Mouse (Mus musculus) midbrain, embryonic 10.5 days (tissue): ENCODE results near the gene 1600002K03Rik. TPM values are rescaled to one million over a fixed set of nuclear protein-coding genes. Genes with fewer than 3 reads are reported as not detected.
"Not testable (repeated sequence)": the region's sequence is repeated elsewhere in the genome, so short reads cannot be mapped to it uniquely, and the experiment has no call there.

Source experiments
- DNase-seq: peaks from one replicate; pipeline ENCODE4 v3.0.0-alpha.2; 2017; ENCODE audit warnings: low spot score
- H3K27ac ChIP-seq: fragments of 300-500 bp; sonication (generic); replicated peaks from 2 replicates; pipeline ENCODE4 v1.5.1; 2016; ENCODE audit warnings: mild to moderate bottlenecking
- H3K27me3 ChIP-seq: fragments of 300-500 bp; sonication (generic); 2 replicates; pipeline ENCODE4 v1.6.1; 2016; ENCODE audit warnings: low read depth, mild to moderate bottlenecking; ENCODE audit not compliant: poor library complexity, severe bottlenecking
- H3K36me3 ChIP-seq: fragments of 300-500 bp; sonication (generic); 2 replicates; pipeline ENCODE4 v1.6.1; 2016; ENCODE audit warnings: mild to moderate bottlenecking, moderate library complexity
- H3K4me1 ChIP-seq: fragments of 300-500 bp; sonication (generic); 2 replicates; pipeline ENCODE4 v1.6.1; 2016
- H3K4me3 ChIP-seq: fragments of 300-500 bp; sonication (generic); 2 replicates; pipeline ENCODE4 v1.5.1; 2016; ENCODE audit warnings: mild to moderate bottlenecking, moderate library complexity
- H3K9me3 ChIP-seq: fragments of 300-500 bp; sonication (generic); replicated peaks from 2 replicates; pipeline ENCODE4 v1.6.1; 2016; ENCODE audit warnings: mild to moderate bottlenecking
- WGBS: fragments of 180-500 bp; shearing (Covaris S2); methylation state at CpG from one replicate; pipeline ENCODE4 v1.1.7; 2016; 5-methylcytosine and 5-hydroxymethylcytosine counted together
- polyA plus RNA-seq: library from polyadenylated mRNA; unstranded; fragments of >200 nt; fragmentation: Nextera tagmentation; extraction: Ambion mirVana; gene quantifications from 2 replicates; pipeline ENCODE4 v1.2.1, GENCODE M21; 2016

Gene 1600002K03Rik
- polyA plus RNA-seq, 1 experiment from 2014 or later, result 11.2 TPM

DNA sequence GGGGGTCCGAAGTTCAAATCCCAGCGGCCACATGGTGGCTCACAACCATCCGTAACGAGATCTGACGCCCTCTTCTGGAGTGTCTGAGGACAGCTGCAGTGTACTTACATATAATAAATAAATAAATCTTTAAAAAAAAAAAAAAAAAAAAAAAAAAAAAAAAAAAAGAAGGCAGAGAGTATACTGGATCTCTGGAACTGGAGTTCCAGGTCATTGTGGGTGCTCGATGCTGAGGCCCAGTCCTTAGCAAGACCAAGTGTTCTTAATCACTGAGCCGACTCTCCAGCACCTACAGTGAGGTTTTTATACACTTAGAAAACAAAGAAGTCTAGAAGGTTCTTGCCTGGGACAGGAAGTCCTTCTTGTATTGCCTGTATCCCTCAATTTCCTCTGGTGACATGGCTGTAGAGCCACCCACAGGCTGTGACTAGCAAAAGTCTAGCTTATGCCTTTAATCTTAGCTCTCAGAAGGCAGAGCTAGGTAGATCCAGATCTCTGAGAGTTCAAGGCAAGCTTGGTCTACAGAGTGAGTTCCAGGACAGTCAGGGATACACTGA, 38.9 kb downstream of the 1600002K03Rik start:
- not testable (repeated sequence) for H3K36me3 ChIP-seq, H3K27ac ChIP-seq, DNase-seq, H3K9me3 ChIP-seq, H3K4me3 ChIP-seq
- peaks cover 24% of the 10 kb centered on the region for H3K27me3 ChIP-seq
- H3K4me1 ChIP-seq, result peaks cover 60% of the 10 kb centered on the region
- WGBS, result 71% methylated on average over 7 of the region's 7 CpGs

DNA sequence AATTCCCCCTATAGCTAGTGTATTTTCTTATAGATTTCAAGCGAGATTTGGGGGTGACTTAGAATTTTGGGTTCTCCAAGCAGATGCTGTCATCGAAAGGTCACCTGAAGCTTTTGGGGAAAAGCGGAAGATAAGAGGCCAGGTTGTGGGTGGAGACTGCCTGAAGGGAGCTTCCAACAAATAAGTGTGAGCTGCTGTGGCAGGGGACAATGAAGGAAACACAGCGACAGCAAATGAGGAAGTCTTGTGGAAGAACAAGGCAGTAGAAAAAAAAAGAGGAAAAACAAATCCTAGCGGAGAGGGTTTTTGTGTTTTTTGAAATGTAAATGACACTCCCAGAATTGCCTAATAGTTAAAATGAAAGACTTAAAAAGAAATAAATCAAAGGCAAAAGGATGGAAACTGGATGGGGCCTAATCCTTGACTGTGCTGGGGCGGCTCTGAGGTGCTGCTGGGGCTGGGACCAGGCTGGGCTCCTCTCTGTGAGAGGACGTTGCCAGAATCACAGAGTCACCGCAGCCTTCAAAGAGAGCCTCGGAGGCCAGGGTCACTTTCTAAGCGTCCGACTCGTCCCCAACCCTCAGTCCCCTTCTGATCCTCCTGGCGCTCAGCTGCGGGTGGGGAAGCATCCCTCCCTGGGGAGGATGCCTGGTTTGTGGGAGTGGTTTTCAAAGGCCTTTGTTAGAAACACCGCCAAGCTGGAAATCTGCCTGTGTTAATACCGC, 42.5 kb downstream of the 1600002K03Rik start:
- peaks cover 29% of the 10 kb centered on the region for H3K4me1 ChIP-seq
- peaks cover 6% of the 10 kb centered on the region for H3K27me3 ChIP-seq
- H3K36me3 ChIP-seq, result no peaks in the 10 kb centered on the region
- WGBS, result 10% methylated on average over 16 of the region's 16 CpGs
- peak overlapping the region; percentile 23 for H3K4me3 ChIP-seq
- DNase-seq, result peak; percentile 55
- H3K9me3 ChIP-seq, result no peaks in the 10 kb centered on the region
- H3K27ac ChIP-seq, result peak overlapping the region; percentile 83

DNA sequence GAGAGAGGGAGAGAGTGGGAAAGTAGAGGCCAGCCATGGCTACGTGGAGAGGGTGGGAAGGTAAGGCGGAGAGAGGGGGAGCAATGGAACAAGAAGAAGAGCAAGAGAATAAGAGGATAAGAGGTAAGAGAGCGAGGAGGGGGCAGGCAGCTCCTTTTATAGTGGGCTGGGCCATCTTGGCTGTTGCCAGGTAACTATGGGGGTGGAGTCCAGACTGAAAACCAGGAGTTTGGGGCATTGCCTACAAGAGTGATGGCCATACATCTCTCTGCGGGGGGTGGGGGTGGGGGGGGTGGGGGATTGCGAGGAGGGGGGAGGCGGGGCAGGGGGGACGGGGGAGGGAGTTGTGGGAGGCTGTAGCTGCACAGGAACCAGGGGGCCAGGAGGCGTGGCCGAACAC, 47.9 kb downstream of the 1600002K03Rik start:
- Histone ChIP-seq H3K9me3 (no peaks in the 10 kb centered on the region), H3K4me3 (no peak overlapping the region)
- 36% methylated on average over 8 of the region's 9 CpGs for WGBS

DNA sequence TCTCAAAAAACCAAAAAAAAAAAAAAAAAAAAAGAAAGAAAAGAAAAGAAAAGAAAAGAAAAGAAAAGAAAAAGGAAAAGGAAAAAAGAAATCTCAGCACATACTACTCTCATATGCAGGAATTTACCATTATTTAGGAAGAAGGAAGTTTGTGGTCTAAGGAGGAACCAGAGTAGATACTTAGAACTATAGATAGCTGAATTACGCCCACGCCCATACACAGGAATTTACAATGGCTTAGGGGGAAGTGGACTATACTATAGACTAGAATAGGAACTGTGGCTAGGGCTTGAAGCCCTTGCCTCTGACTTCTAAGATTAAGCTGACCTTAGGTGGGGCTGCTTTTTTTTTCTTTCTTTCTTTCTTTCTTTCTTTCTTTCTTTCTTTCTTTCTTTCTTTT, 50.4 kb downstream of the 1600002K03Rik start:
- DNase-seq, H3K9me3 ChIP-seq, H3K36me3 ChIP-seq, H3K27me3 ChIP-seq, H3K4me3 ChIP-seq, H3K27ac ChIP-seq: not testable (repeated sequence)
- peaks cover 52% of the 10 kb centered on the region for H3K4me1 ChIP-seq
- WGBS, result 86% methylated on average over 2 of the region's 2 CpGs

More for the DNA sequence above, 47.9 kb downstream of the 1600002K03Rik start:
- H3K36me3 ChIP-seq, result no peaks in the 10 kb centered on the region
- DNase-seq, result no peak
- peaks cover 33% of the 10 kb centered on the region for H3K4me1 ChIP-seq
- peak overlapping the region; percentile 46 for H3K27ac ChIP-seq
- H3K27me3 ChIP-seq, result peaks cover 5% of the 10 kb centered on the region; the same call in 1 of the 2 replicates

Other genes starting within 250 kb of the 1600002K03Rik start
- 12.5 and 13.4 TPM in 2 replicates for gene Arid3a, start 245.9 kb upstream of the 1600002K03Rik start, polyA plus RNA-seq
- gene Wdr18, start 212.8 kb upstream of the 1600002K03Rik start, polyA plus RNA-seq, result 136 and 155 TPM in 2 replicates
- gene Grin3b, start 202.2 kb upstream of the 1600002K03Rik start, polyA plus RNA-seq, result 0.25 and 0.30 TPM in 2 replicates
- 11.0 TPM in 2 replicates for gene Tmem259, start 188.6 kb upstream of the 1600002K03Rik start, polyA plus RNA-seq
- 198 and 199 TPM in 2 replicates for gene Cnn2, start 184.4 kb upstream of the 1600002K03Rik start, polyA plus RNA-seq
- gene Abca7, start 176.4 kb upstream of the 1600002K03Rik start, polyA plus RNA-seq, result 3.2 and 4.8 TPM in 2 replicates
- gene Arhgap45, start 156.3 kb upstream of the 1600002K03Rik start, polyA plus RNA-seq, result 7.9 and 8.0 TPM in 2 replicates
- gene Polr2e, start 133.1 kb upstream of the 1600002K03Rik start, polyA plus RNA-seq, result 233 and 276 TPM in 2 replicates
- gene Gpx4, start 125.8 kb upstream of the 1600002K03Rik start, polyA plus RNA-seq, result 702 and 747 TPM in 2 replicates
- 15.0 and 15.2 TPM in 2 replicates for gene Sbno2, start 67.4 kb upstream of the 1600002K03Rik start, polyA plus RNA-seq
- gene Stk11, start 57.1 kb upstream of the 1600002K03Rik start, polyA plus RNA-seq, result 18.0 and 19.7 TPM in 2 replicates
- 463 and 481 TPM in 2 replicates for gene Atp5d, start 34.3 kb upstream of the 1600002K03Rik start, polyA plus RNA-seq
- 7.8 and 9.3 TPM in 2 replicates for gene Cbarp, start 32.1 kb upstream of the 1600002K03Rik start, polyA plus RNA-seq
- gene Midn, start 24.7 kb upstream of the 1600002K03Rik start, polyA plus RNA-seq, result 17.8 and 19.7 TPM in 2 replicates
- gene Cirbp, start 7.0 kb upstream of the 1600002K03Rik start, polyA plus RNA-seq, result 91.8 and 135 TPM in 2 replicates
- 56.6 and 64.5 TPM in 2 replicates for gene Efna2, start 6.5 kb downstream of the 1600002K03Rik start, polyA plus RNA-seq
- gene Mum1, start 53.5 kb downstream of the 1600002K03Rik start, polyA plus RNA-seq, result 154 and 166 TPM in 2 replicates
- gene Ndufs7, start 76.2 kb downstream of the 1600002K03Rik start, polyA plus RNA-seq, result 288 and 314 TPM in 2 replicates
- 32.5 and 35.5 TPM in 2 replicates for gene Gamt, start 88.1 kb downstream of the 1600002K03Rik start, polyA plus RNA-seq
- 43.7 and 50.6 TPM in 2 replicates for gene Dazap1, start 88.5 kb downstream of the 1600002K03Rik start, polyA plus RNA-seq
- gene Rps15, start 119.5 kb downstream of the 1600002K03Rik start, polyA plus RNA-seq, result 889 and 1,053 TPM in 2 replicates
- gene Apc2, start 123.0 kb downstream of the 1600002K03Rik start, polyA plus RNA-seq, result 28.3 and 61.6 TPM in 2 replicates
- gene 2310011J03Rik, start 147.6 kb downstream of the 1600002K03Rik start, polyA plus RNA-seq, result 57.3 TPM in 2 replicates
- 3.3 and 4.2 TPM in 2 replicates for gene Pcsk4, start 156.6 kb downstream of the 1600002K03Rik start, polyA plus RNA-seq
- gene Reep6, start 157.0 kb downstream of the 1600002K03Rik start, polyA plus RNA-seq, result 9.1 and 11.5 TPM in 2 replicates
- gene Adamtsl5, start 175.5 kb downstream of the 1600002K03Rik start, polyA plus RNA-seq, result 0.48 and 0.91 TPM in 2 replicates
- gene Plk5, start 183.5 kb downstream of the 1600002K03Rik start, polyA plus RNA-seq, result 0.12 and 0.32 TPM in 2 replicates
- gene Mex3d, start 214.7 kb downstream of the 1600002K03Rik start, polyA plus RNA-seq, result 6.3 and 6.4 TPM in 2 replicates
- 338 and 351 TPM in 2 replicates for gene Mbd3, start 226.6 kb downstream of the 1600002K03Rik start, polyA plus RNA-seq
- 610 and 635 TPM in 2 replicates for gene Uqcr11, start 233.9 kb downstream of the 1600002K03Rik start, polyA plus RNA-seq